In genomic region chr13:99724245-99724644, GRCm38 (mm10) we compare ENCODE assay signal across 12 mouse cellular contexts.
DNase-seq lines count a peak whose midpoint lies in the region; ATAC-seq and TF ChIP-seq lines count a peak whose summit lies in the region.
"Had no signal": no experiment of that assay in that cellular context is flagged by ENCODE, and none has a peak within 500 bp of the region (broad histone marks: within the 10 kb centered on the region; RNA-seq: fewer than 3 reads in every experiment).

No protein-coding gene starts in this region.

- H3K4me2 ChIP-seq in CH12.LX (ENCODE audit: insufficient read depth, low read depth, poor library complexity, severe bottlenecking) = peak overlapping the region; percentile 72
- no peak overlapping the region for H3K4me2 ChIP-seq in forebrain, embryonic 16.5 days (ENCODE audit: low read length)
- H3K4me2 ChIP-seq in midbrain, embryonic 14.5 days (ENCODE audit: low read length) = peak overlapping the region; percentile 19; the same call in 1 of the 2 replicates
- H3K4me2 ChIP-seq in liver, embryonic 12.5 days = no peak overlapping the region
- H3K4me2 ChIP-seq: intestine, embryonic 15.5 days had no signal

- no peak overlapping the region for H3K4me3 ChIP-seq in CH12.LX (replicated peaks in 1 of 3; ENCODE audit: low read depth in 2 of 3, low read length in 2 of 3, poor library complexity in 1 of 3)
- H3K4me3 ChIP-seq in forebrain, embryonic 16.5 days (replicated peaks; ENCODE audit: low read length) = no peak overlapping the region
- no peak overlapping the region for H3K4me3 ChIP-seq in midbrain, embryonic 14.5 days (replicated peaks; ENCODE audit: low read depth, low read length)
- H3K4me3 ChIP-seq in liver, embryonic 12.5 days = no peak overlapping the region
- H3K4me3 ChIP-seq: erythroblast, embryonic 14.5 days; intestine, embryonic 15.5 days had no signal

- ATAC-seq in frontal cortex, adult (ENCODE audit: low TSS enrichment) = peak; percentile 47
- ATAC-seq in forebrain, embryonic 16.5 days = peak; percentile 33; the same call in 1 of the 2 replicates
- peak; percentile 17; the same call in 1 of the 2 replicates for ATAC-seq in midbrain, embryonic 14.5 days (ENCODE audit: low FRiP score, low TSS enrichment)
- ATAC-seq in liver, embryonic 12.5 days = no peak
- ATAC-seq: intestine, embryonic 15.5 days had no signal

- TF ChIP-seq RAD21 in CH12.LX (IDR thresholded peaks at IDR 0.05; ENCODE audit: low read depth, low read length) = no peak

- no peaks in the 10 kb centered on the region for H3K9me3 ChIP-seq in CH12.LX (replicated peaks; ENCODE audit: low read length)
- H3K9me3 ChIP-seq in forebrain, embryonic 16.5 days (ENCODE audit: control insufficient read depth, low read length) = no peaks in the 10 kb centered on the region
- no peaks in the 10 kb centered on the region for H3K9me3 ChIP-seq in midbrain, embryonic 14.5 days (ENCODE audit: control insufficient read depth, low read length)
- H3K9me3 ChIP-seq in liver, embryonic 12.5 days (replicated peaks) = no peaks in the 10 kb centered on the region
- H3K9me3 ChIP-seq: intestine, embryonic 15.5 days had no signal

- H3K79me2 ChIP-seq in CH12.LX (replicated peaks; ENCODE audit: control insufficient read depth, extremely low read depth, insufficient read depth, poor library complexity, severe bottlenecking) = no peaks in the 10 kb centered on the region

- H3K36me3 ChIP-seq in CH12.LX (replicated peaks in 1 of 2; ENCODE audit: control insufficient read depth in 1 of 2, insufficient read depth in 1 of 2, low read length in 1 of 2) = no peaks in the 10 kb centered on the region
- no peaks in the 10 kb centered on the region for H3K36me3 ChIP-seq in forebrain, embryonic 16.5 days (ENCODE audit: control insufficient read depth, insufficient read depth)
- H3K36me3 ChIP-seq in midbrain, embryonic 14.5 days (ENCODE audit: control insufficient read depth, insufficient read depth, low read length) = no peaks in the 10 kb centered on the region
- no peaks in the 10 kb centered on the region for H3K36me3 ChIP-seq in liver, embryonic 12.5 days
- H3K36me3 ChIP-seq: G1E; intestine, embryonic 15.5 days had no signal

- H3K27ac ChIP-seq in CH12.LX (ENCODE audit: insufficient read depth, low read depth) = no peak overlapping the region
- no peak overlapping the region for H3K27ac ChIP-seq in forebrain, embryonic 16.5 days (ENCODE audit: low read length)
- H3K27ac ChIP-seq in midbrain, embryonic 14.5 days (replicated peaks; ENCODE audit: low read depth, low read length) = peak overlapping the region; percentile 78
- no peak overlapping the region for H3K27ac ChIP-seq in liver, embryonic 12.5 days
- H3K27ac ChIP-seq: intestine, embryonic 15.5 days had no signal

- in situ Hi-C loops in CH12.LX (cut with MboI; ENCODE audit: low pct_ligation_motif_present, low pct_unique_long_range_greater_than_20kb, low sequenced_read_pairs) = no loop called here

- DNase-seq in frontal cortex, postnatal 36 days (ENCODE audit: low spot score in 2 of 2) = no peak
- DNase-seq in CH12.LX (ENCODE audit: extremely low read depth) = no peak
- peak; percentile 65 for DNase-seq in midbrain, embryonic 14.5 days
- no peak for DNase-seq in adrenal gland, postnatal 25 days
- no peak for DNase-seq in kidney, adult 8-10 months
- DNase-seq: lung, adult 2 months had no signal

- no peak for TF ChIP-seq CTCF in CH12.LX (conservative IDR thresholded peaks at IDR 0.05 in 1 of 2, IDR thresholded peaks at IDR 0.05 in 1 of 2; ENCODE audit: low read depth in 2 of 2, low read length in 2 of 2)

- TF ChIP-seq EP300 in CH12.LX (IDR thresholded peaks at IDR 0.05; ENCODE audit: low read length) = no peak

- no peaks in the 10 kb centered on the region for H3K27me3 ChIP-seq in CH12.LX (replicated peaks)
- H3K27me3 ChIP-seq in forebrain, embryonic 16.5 days (replicated peaks; ENCODE audit: control insufficient read depth, insufficient read depth, low read length) = no peaks in the 10 kb centered on the region
- H3K27me3 ChIP-seq in midbrain, embryonic 14.5 days (ENCODE audit: control insufficient read depth, insufficient read depth, low read length) = no peaks in the 10 kb centered on the region
- peaks cover 7% of the 10 kb centered on the region for H3K27me3 ChIP-seq in liver, embryonic 12.5 days (replicated peaks)
- H3K27me3 ChIP-seq: intestine, embryonic 15.5 days had no signal

- WGBS in forebrain, embryonic 16.5 days = 35% methylated on average over 7 of the region's 7 CpGs
- WGBS in midbrain, embryonic 14.5 days = 38% methylated on average over 7 of the region's 7 CpGs
- WGBS in liver, embryonic 12.5 days (ENCODE audit: insufficient replicate concordance) = 63% methylated on average over 7 of the region's 7 CpGs

- dilution Hi-C loops in CH12.LX (cut with MboI; ENCODE audit: extremely low pct_ligation_motif_present, extremely low pct_unique_long_range_greater_than_20kb, low sequenced_read_pairs) = no loop called here

- H3K9ac ChIP-seq in CH12.LX (ENCODE audit: insufficient read depth, low read depth) = no peak overlapping the region
- no peak overlapping the region for H3K9ac ChIP-seq in forebrain, embryonic 16.5 days (replicated peaks; ENCODE audit: low read depth, low read length)
- H3K9ac ChIP-seq in midbrain, embryonic 14.5 days (replicated peaks; ENCODE audit: low read length) = no peak overlapping the region
- H3K9ac ChIP-seq in liver, embryonic 12.5 days = no peak overlapping the region
- H3K9ac ChIP-seq: intestine, embryonic 15.5 days had no signal

- H3K4me1 ChIP-seq in CH12.LX (ENCODE audit: control insufficient read depth in 1 of 2, insufficient read depth in 2 of 2) = peaks cover 6 to 40% of the 10 kb centered on the region in 2 experiments
- peaks cover 2% of the 10 kb centered on the region; the same call in 1 of the 2 replicates for H3K4me1 ChIP-seq in forebrain, embryonic 16.5 days (replicated peaks; ENCODE audit: control insufficient read depth, insufficient read depth, low read length)
- peaks cover 17% of the 10 kb centered on the region for H3K4me1 ChIP-seq in midbrain, embryonic 14.5 days (ENCODE audit: control insufficient read depth, insufficient read depth, low read length)
- H3K4me1 ChIP-seq in liver, embryonic 12.5 days = no peaks in the 10 kb centered on the region
- H3K4me1 ChIP-seq: intestine, embryonic 15.5 days had no signal

- TF ChIP-seq POLR2A in CH12.LX (IDR thresholded peaks at IDR 0.05; ENCODE audit: low read depth, low read length) = no peak

TF ChIP-seq in CH12.LX, 34 proteins besides CTCF, POLR2A, EP300 and RAD21:
- TF ChIP-seq ELF1 (IDR thresholded peaks at IDR 0.05; ENCODE audit: low read depth, low read length) (no peak), CHD2 (IDR thresholded peaks at IDR 0.05; ENCODE audit: low read length) (no peak), HCFC1 (IDR thresholded peaks at IDR 0.05; ENCODE audit: low read depth, low read length) (no peak), MAZ (IDR thresholded peaks at IDR 0.05; ENCODE audit: low read depth, low read length) (no peak), JUND (conservative IDR thresholded peaks at IDR 0.05; ENCODE audit: low read depth, low read length) (no peak), TCF12 (IDR thresholded peaks at IDR 0.05; ENCODE audit: low read depth, low read length) (no peak), ZNF384 (IDR thresholded peaks at IDR 0.05; ENCODE audit: low read depth, low read length) (no peak), NRF1 (IDR thresholded peaks at IDR 0.05; ENCODE audit: low read depth, low read length) (no peak), NELFE (IDR thresholded peaks at IDR 0.05; ENCODE audit: low read depth, low read length) (no peak), KAT2A (IDR thresholded peaks at IDR 0.05; ENCODE audit: insufficient replicate concordance, low read length) (no peak), RCOR1 (conservative IDR thresholded peaks at IDR 0.05; ENCODE audit: low read depth, low read length) (no peak), MYC (IDR thresholded peaks at IDR 0.05; ENCODE audit: low read depth, low read length) (no peak), USF1 (IDR thresholded peaks at IDR 0.05; ENCODE audit: low read depth, low read length) (no peak), SIN3A (IDR thresholded peaks at IDR 0.05; ENCODE audit: low read length) (no peak), MAX (IDR thresholded peaks at IDR 0.05; ENCODE audit: low read length) (no peak), MEF2A (IDR thresholded peaks at IDR 0.05; ENCODE audit: borderline replicate concordance, low read depth, low read length) (no peak), BHLHE40 (IDR thresholded peaks at IDR 0.05; ENCODE audit: low read depth, low read length) (no peak), TBP (conservative IDR thresholded peaks at IDR 0.05; ENCODE audit: low read depth, low read length) (no peak), E2F4 (IDR thresholded peaks at IDR 0.05; ENCODE audit: insufficient replicate concordance, low read depth, low read length) (no peak), JUN (IDR thresholded peaks at IDR 0.05; ENCODE audit: insufficient read depth, low read depth, low read length) (no peak)
TF ChIP-seq in CH12.LX: peak in this region for 0.

Comparison
In these comparisons a context has a peak if more than half of its experiments do, and no peak if none do; other contexts are left out.
1. H3K4me2 ChIP-seq: peak in CH12.LX (single experiment) and midbrain, embryonic 14.5 days (single experiment); none in forebrain, embryonic 16.5 days (single experiment) and liver, embryonic 12.5 days (single experiment).